Mouse (Mus musculus): ENCODE results near the gene Nanog. TPM values are rescaled to one million over a fixed set of nuclear protein-coding genes. Genes with fewer than 3 reads are reported as not detected.
"Not testable (repeated sequence)": the region's sequence is repeated elsewhere in the genome, so short reads cannot be mapped to it uniquely, and the experiment has no call there.

Nanog gene
- polyA plus RNA-seq, 1 experiment from 2014 or later = 0.17 TPM

- Histone ChIP-seq H3K27me3 (peaks cover 21% of the 10 kb centered on the region; the same call in 1 of the 2 replicates), H3K4me3 (no peak overlapping the region), H3K4me2 (no peak overlapping the region), H3K4me1 (peaks cover 14% of the 10 kb centered on the region), H3K36me3 (no peaks in the 10 kb centered on the region), H3K27ac (no peak overlapping the region), H3K9me3 (no peaks in the 10 kb centered on the region), H3K9ac (no peak overlapping the region)
- no peak for ATAC-seq (ENCODE audit: insufficient number of reproducible peaks, low FRiP score, low TSS enrichment, low read depth)
- 72% methylated on average over 12 of the region's 12 CpGs for WGBS
Measured at GRCm38 (mm10) chr6:122706337-122706840, 900 bp upstream of the Nanog start.

GRCm38 (mm10) chr6:122708826-122709225 lies 1.5 kb downstream of the Nanog start:
- peaks cover 21% of the 10 kb centered on the region; the same call in 1 of the 2 replicates for H3K27me3 ChIP-seq
- 66% methylated on average over 4 of the region's 4 CpGs for WGBS
- H3K4me3 ChIP-seq = no peak overlapping the region
- no peaks in the 10 kb centered on the region for H3K36me3 ChIP-seq
- no peak overlapping the region for H3K4me2 ChIP-seq
- ATAC-seq (ENCODE audit: insufficient number of reproducible peaks, low FRiP score, low TSS enrichment, low read depth) = no peak
- no peaks in the 10 kb centered on the region for H3K9me3 ChIP-seq
- H3K9ac ChIP-seq = no peak overlapping the region
- H3K27ac ChIP-seq = no peak overlapping the region
- 0 out of 2 replicates have a peak, but pooled peaks cover 3% of the 10 kb centered on the region for H3K4me1 ChIP-seq

GRCm38 (mm10) chr6:122711455-122711854 lies 4.2 kb downstream of the Nanog start:
- no peaks in the 10 kb centered on the region for H3K36me3 ChIP-seq
- ATAC-seq (ENCODE audit: insufficient number of reproducible peaks, low FRiP score, low TSS enrichment, low read depth) = no peak
- H3K27ac ChIP-seq = no peak overlapping the region
- no peaks in the 10 kb centered on the region for H3K9me3 ChIP-seq
- H3K27me3 ChIP-seq = peaks cover 14% of the 10 kb centered on the region; the same call in 1 of the 2 replicates
- H3K4me2 ChIP-seq = no peak overlapping the region
- WGBS = 81% methylated on average over 2 of the region's 2 CpGs
- 0 out of 2 replicates have a peak, but pooled peaks cover 2% of the 10 kb centered on the region for H3K4me1 ChIP-seq
- H3K9ac ChIP-seq = no peak overlapping the region
- H3K4me3 ChIP-seq = no peak overlapping the region

DNA sequence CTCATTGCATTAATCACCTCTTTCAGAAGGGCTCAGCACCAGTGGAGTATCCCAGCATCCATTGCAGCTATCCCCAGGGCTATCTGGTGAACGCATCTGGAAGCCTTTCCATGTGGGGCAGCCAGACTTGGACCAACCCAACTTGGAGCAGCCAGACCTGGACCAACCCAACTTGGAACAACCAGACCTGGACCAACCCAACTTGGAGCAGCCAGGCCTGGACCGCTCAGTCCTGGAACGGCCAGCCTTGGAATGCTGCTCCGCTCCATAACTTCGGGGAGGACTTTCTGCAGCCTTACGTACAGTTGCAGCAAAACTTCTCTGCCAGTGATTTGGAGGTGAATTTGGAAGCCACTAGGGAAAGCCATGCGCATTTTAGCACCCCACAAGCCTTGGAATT lies 5.8 kb downstream of the Nanog start:
- 73% methylated on average over 7 of the region's 7 CpGs for WGBS

GRCm38 (mm10) chr6:122714707-122715365 lies 7.5 kb downstream of the Nanog start:
- Histone ChIP-seq H3K36me3 (no peaks in the 10 kb centered on the region), H3K27me3 (no peaks in the 10 kb centered on the region), H3K4me2 (no peak overlapping the region), H3K4me1 (no peaks in the 10 kb centered on the region), H3K27ac (no peak overlapping the region), H3K4me3 (no peak overlapping the region), H3K9me3 (no peaks in the 10 kb centered on the region), H3K9ac (no peak overlapping the region)
- ATAC-seq (ENCODE audit: insufficient number of reproducible peaks, low FRiP score, low TSS enrichment, low read depth) = no peak
- 58% methylated on average over 7 of the region's 7 CpGs for WGBS

More for the DNA sequence above, 5.8 kb downstream of the Nanog start:
- H3K4me2 ChIP-seq, H3K4me1 ChIP-seq, H3K9ac ChIP-seq, H3K27me3 ChIP-seq, H3K36me3 ChIP-seq, H3K27ac ChIP-seq, H3K9me3 ChIP-seq, H3K4me3 ChIP-seq: not testable (repeated sequence)
- peak; percentile 55; the same call in 1 of the 2 replicates for ATAC-seq (ENCODE audit: insufficient number of reproducible peaks, low FRiP score, low TSS enrichment, low read depth)

GRCm38 (mm10) chr6:122715886-122716285 lies 8.6 kb downstream of the Nanog start:
- no peak overlapping the region for H3K4me2 ChIP-seq
- no peak overlapping the region for H3K9ac ChIP-seq
- 10% methylated on average over 4 of the region's 4 CpGs for WGBS
- no peaks in the 10 kb centered on the region for H3K36me3 ChIP-seq
- H3K4me3 ChIP-seq = no peak overlapping the region
- H3K9me3 ChIP-seq = no peaks in the 10 kb centered on the region
- H3K27me3 ChIP-seq = no peaks in the 10 kb centered on the region
- H3K27ac ChIP-seq = no peak overlapping the region
- no peaks in the 10 kb centered on the region for H3K4me1 ChIP-seq
- no peak for ATAC-seq (ENCODE audit: insufficient number of reproducible peaks, low FRiP score, low TSS enrichment, low read depth)

GRCm38 (mm10) chr6:122718224-122718623 lies 10.9 kb downstream of the Nanog start:
- H3K4me1 ChIP-seq; H3K4me3 ChIP-seq; H3K27ac ChIP-seq; H3K36me3 ChIP-seq; H3K9me3 ChIP-seq; H3K9ac ChIP-seq; ATAC-seq (ENCODE audit: insufficient number of reproducible peaks, low FRiP score, low TSS enrichment, low read depth); H3K27me3 ChIP-seq; H3K4me2 ChIP-seq: not testable (repeated sequence)
- 90% methylated on average over 1 of the region's 1 CpGs for WGBS

- no peaks in the 10 kb centered on the region for H3K4me1 ChIP-seq
- H3K27ac ChIP-seq = no peak overlapping the region
- H3K4me2 ChIP-seq = no peak overlapping the region
- H3K9me3 ChIP-seq = no peaks in the 10 kb centered on the region
- H3K36me3 ChIP-seq = no peaks in the 10 kb centered on the region
- ATAC-seq (ENCODE audit: insufficient number of reproducible peaks, low FRiP score, low TSS enrichment, low read depth) = no peak
- no peaks in the 10 kb centered on the region for H3K27me3 ChIP-seq
- WGBS = 29% methylated on average over 2 of the region's 2 CpGs
- no peak overlapping the region for H3K9ac ChIP-seq
- H3K4me3 ChIP-seq = no peak overlapping the region
Measured at GRCm38 (mm10) chr6:122719942-122720341, 12.7 kb downstream of the Nanog start.

DNA sequence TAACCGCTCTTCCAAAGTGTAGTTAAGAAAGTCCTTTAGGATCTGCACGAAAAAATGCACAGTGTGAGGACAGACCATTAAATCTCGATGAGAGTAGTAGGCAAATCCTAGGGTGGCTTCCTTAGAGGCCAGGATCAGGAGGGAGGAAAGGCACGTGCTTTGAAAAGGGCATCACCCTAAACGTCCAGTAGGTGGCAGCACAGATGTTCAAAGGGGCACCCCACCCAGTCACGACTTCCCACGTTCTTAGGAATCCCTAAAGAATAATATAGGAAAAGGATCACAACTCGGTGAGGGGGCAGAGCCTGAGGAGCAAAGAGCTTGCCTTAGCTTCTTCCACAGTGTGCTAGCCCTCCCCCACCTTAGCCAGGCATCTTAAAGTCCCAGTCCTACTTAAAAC lies 32.7 kb downstream of the Nanog start:
- H3K4me1 ChIP-seq = peaks cover 18% of the 10 kb centered on the region
- 13% methylated on average over 8 of the region's 8 CpGs for WGBS
- peaks cover 19% of the 10 kb centered on the region for H3K36me3 ChIP-seq
- H3K4me2 ChIP-seq = peak overlapping the region; percentile 27
- H3K27ac ChIP-seq = no peak overlapping the region
- peak overlapping the region; percentile 18 for H3K4me3 ChIP-seq
- H3K9me3 ChIP-seq = no peaks in the 10 kb centered on the region
- peaks cover 11% of the 10 kb centered on the region; the same call in 1 of the 2 replicates for H3K27me3 ChIP-seq
- ATAC-seq (ENCODE audit: insufficient number of reproducible peaks, low FRiP score, low TSS enrichment, low read depth) = no peak
- no peak overlapping the region for H3K9ac ChIP-seq

DNA sequence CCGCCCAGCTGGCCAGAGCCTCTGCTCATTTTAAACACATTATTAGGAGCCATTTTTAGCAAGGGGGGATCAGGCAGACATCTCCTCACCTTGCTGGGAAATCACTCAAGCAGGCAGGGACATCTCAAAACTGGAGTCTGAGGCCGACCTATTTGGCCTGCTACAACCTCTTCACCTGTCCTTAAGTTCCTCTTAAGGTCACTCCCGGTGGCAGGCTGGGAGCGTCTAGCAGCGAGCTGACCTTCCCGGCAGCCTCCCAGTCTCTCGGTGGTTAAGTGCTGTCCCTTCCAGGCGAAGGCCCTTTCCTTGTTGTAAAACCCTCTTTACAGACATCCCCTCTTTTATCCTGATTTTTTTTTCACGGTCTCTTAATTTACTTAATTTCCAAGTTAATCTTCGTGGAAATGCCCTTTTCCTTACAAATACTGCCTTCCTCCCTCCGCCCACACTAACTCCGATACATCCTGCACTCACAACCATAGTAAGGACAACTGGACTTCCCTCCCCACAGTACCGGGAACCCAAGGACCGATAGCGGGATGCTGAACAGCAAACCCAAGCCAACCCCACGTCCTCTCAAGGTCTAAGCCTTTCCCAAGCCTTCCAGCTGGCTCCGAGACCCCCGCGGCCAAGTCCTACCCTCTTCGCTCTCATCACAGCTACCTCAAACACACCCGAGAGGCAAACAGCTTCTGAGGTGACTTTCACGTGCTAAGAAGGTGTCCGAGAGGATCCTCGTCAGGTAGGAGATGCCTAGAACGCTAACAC lies 34.4 kb downstream of the Nanog start:
- Histone ChIP-seq H3K9me3 (no peaks in the 10 kb centered on the region), H3K27me3 (peaks cover 11% of the 10 kb centered on the region; the same call in 1 of the 2 replicates), H3K36me3 (peaks cover 7% of the 10 kb centered on the region; the same call in 1 of the 2 replicates), H3K4me3 (peak overlapping the region; percentile 54), H3K9ac (peak overlapping the region; percentile 39), H3K4me2 (peak overlapping the region; percentile 68), H3K4me1 (peaks cover 18% of the 10 kb centered on the region), H3K27ac (no peak overlapping the region)
- no peak for ATAC-seq (ENCODE audit: insufficient number of reproducible peaks, low FRiP score, low TSS enrichment, low read depth)
- 4% methylated on average over 25 of the region's 25 CpGs for WGBS

DNA sequence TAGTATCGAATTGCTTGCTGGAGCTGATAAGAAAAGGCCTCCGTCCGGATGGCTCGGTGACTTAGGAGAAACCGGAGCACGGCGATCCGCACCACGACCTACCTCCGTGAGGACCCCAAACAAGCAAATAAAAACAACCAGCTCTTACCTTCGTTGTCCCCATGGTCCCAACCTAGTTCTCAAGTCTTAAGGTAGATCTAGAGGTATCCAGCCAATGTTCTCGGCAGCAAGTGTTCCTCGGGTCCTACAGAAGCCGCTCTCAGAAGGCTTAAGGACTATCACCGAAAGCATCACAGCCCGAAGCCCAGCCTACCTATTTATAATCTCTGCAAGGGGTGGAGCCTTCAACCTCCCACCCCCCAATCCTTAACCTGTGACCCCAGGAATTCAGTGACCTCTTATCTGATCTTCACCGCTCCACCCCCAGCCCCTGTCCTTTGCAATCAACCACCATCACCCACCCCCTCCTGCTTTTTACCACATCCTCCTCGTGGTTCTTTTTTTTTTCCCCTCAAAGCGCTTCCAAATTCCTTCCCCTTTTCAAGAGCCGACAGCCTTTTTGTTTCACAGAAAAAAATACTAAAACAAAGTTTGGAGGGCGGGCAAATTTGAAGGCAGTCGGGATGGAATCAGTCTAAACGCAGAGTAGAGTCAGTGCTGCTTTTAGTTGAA lies 35.1 kb downstream of the Nanog start:
- WGBS = under 1% methylated on average over 23 of the region's 23 CpGs
- H3K27ac ChIP-seq = no peak overlapping the region; the same call in 1 of the 2 replicates

More for the DNA sequence above, 35.1 kb downstream of the Nanog start:
- Histone ChIP-seq H3K4me2 (peak overlapping the region; percentile 68), H3K9me3 (no peaks in the 10 kb centered on the region), H3K4me1 (peaks cover 18% of the 10 kb centered on the region), H3K9ac (peak overlapping the region; percentile 39), H3K27me3 (peaks cover 11% of the 10 kb centered on the region; the same call in 1 of the 2 replicates), H3K36me3 (0 out of 2 replicates have a peak, but pooled peaks cover under 1% of the 10 kb centered on the region), H3K4me3 (peak overlapping the region; percentile 54)
- no peak; the same call in 1 of the 2 replicates for ATAC-seq (ENCODE audit: insufficient number of reproducible peaks, low FRiP score, low TSS enrichment, low read depth)
